Mouse (Mus musculus): ENCODE results near the gene Prr7. TPM values are rescaled to one million over a fixed set of nuclear protein-coding genes. Genes with fewer than 3 reads are reported as not detected.

Gene Prr7
- total and polyA plus RNA-seq, 3 experiments = 2.7 to 8.7 TPM; not detected in 1

GRCm38 (mm10) chr13:55474621-55475069 lies 10.6 kb downstream of the Prr7 start:
- no peak for TF ChIP-seq HCFC1 (IDR thresholded peaks at IDR 0.05; ENCODE audit: low read depth, low read length)
- no peak for TF ChIP-seq MAX (IDR thresholded peaks at IDR 0.05; ENCODE audit: low read length)
- TF ChIP-seq ETS1 (IDR thresholded peaks at IDR 0.05; ENCODE audit: low read depth, low read length) = peak; percentile 16; the same call in 1 of the 2 replicates
- TF ChIP-seq USF1 (IDR thresholded peaks at IDR 0.05; ENCODE audit: low read depth, low read length) = no peak
- peak; percentile 45; the same call in 1 of the 2 replicates for TF ChIP-seq SIN3A (IDR thresholded peaks at IDR 0.05; ENCODE audit: low read length)
- Histone ChIP-seq H3K4me1 (ENCODE audit: control insufficient read depth in 1 of 2, insufficient read depth in 2 of 2, low read length in 2 of 2) (peaks cover 4 to 15% of the 10 kb centered on the region in 2 experiments; a peak in 3 of 4 replicates), H3K27me3 (ENCODE audit: control insufficient read depth in 1 of 2, insufficient read depth in 2 of 2, low read length in 2 of 2) (no peaks in the 10 kb centered on the region)

GRCm38 (mm10) chr13:55475750-55476149 lies 11.7 kb downstream of the Prr7 start:
- TF ChIP-seq SMC3 (IDR thresholded peaks at IDR 0.05; ENCODE audit: low read depth, low read length) (no peak), USF1 (IDR thresholded peaks at IDR 0.05; ENCODE audit: low read depth, low read length) (no peak), E2F4 (IDR thresholded peaks at IDR 0.05; ENCODE audit: borderline replicate concordance, low read depth, low read length) (no peak), POLR2AphosphoS2 (IDR thresholded peaks at IDR 0.05; ENCODE audit: low read length) (no peak), CHD2 (IDR thresholded peaks at IDR 0.05; ENCODE audit: low read length) (no peak), GABPA (IDR thresholded peaks at IDR 0.05; ENCODE audit: low read depth, low read length) (no peak), MAFK (IDR thresholded peaks at IDR 0.05; ENCODE audit: borderline replicate concordance, low read depth, low read length) (no peak)
- Histone ChIP-seq H3K4me1 (ENCODE audit: control insufficient read depth in 1 of 2, insufficient read depth in 2 of 2, low read length in 2 of 2) (peaks cover 5 to 17% of the 10 kb centered on the region in 2 experiments; a peak in 3 of 4 replicates), H3K36me3 (ENCODE audit: control insufficient read depth in 1 of 2, insufficient read depth in 2 of 2, low read length in 2 of 2) (peaks cover 0 to 6% of the 10 kb centered on the region in 2 experiments; a peak in 2 of 4 replicates), H3K79me2 (ENCODE audit: control insufficient read depth, insufficient read depth, low read length, poor library complexity) (no peaks in the 10 kb centered on the region; the same call in 1 of the 2 replicates), H3K9ac (ENCODE audit: control insufficient read depth, low read depth, low read length, poor library complexity, severe bottlenecking) (no peak overlapping the region), H3K9me3 (replicated peaks; ENCODE audit: insufficient read depth, low read length) (no peaks in the 10 kb centered on the region), H3K27ac (ENCODE audit: control insufficient read depth, low read depth, low read length) (no peak overlapping the region), H3K27me3 (ENCODE audit: control insufficient read depth in 1 of 2, insufficient read depth in 2 of 2, low read length in 2 of 2) (no peaks in the 10 kb centered on the region), H3K4me3 (ENCODE audit: control insufficient read depth in 1 of 2, insufficient read depth in 1 of 2, low read depth in 2 of 2, low read length in 2 of 2) (no peak overlapping the region)
- no peak for DNase-seq (ENCODE audit: low read depth, low spot score)

More at GRCm38 (mm10) chr13:55474621-55475069, 10.6 kb downstream of the Prr7 start:
- Histone ChIP-seq H3K9me3 (replicated peaks; ENCODE audit: insufficient read depth, low read length) (no peaks in the 10 kb centered on the region), H3K27ac (ENCODE audit: control insufficient read depth, low read depth, low read length) (no peak overlapping the region), H3K4me3 (ENCODE audit: control insufficient read depth in 1 of 2, insufficient read depth in 1 of 2, low read depth in 2 of 2, low read length in 2 of 2) (no peak overlapping the region), H3K9ac (ENCODE audit: control insufficient read depth, low read depth, low read length, poor library complexity, severe bottlenecking) (no peak overlapping the region), H3K79me2 (ENCODE audit: control insufficient read depth, insufficient read depth, low read length, poor library complexity) (no peaks in the 10 kb centered on the region; the same call in 1 of the 2 replicates), H3K36me3 (ENCODE audit: control insufficient read depth in 1 of 2, insufficient read depth in 2 of 2, low read length in 2 of 2) (peaks cover 0 to 5% of the 10 kb centered on the region in 2 experiments; a peak in 2 of 4 replicates)
- DNase-seq (ENCODE audit: low read depth, low spot score) = peak; percentile 74

GRCm38 (mm10) chr13:55476256-55476655 lies 12.2 kb downstream of the Prr7 start:
- TF ChIP-seq ZMIZ1 (IDR thresholded peaks at IDR 0.05; ENCODE audit: low read depth, low read length) (no peak), MXI1 (IDR thresholded peaks at IDR 0.05; ENCODE audit: low read depth, low read length) (no peak), EP300 (IDR thresholded peaks at IDR 0.05; ENCODE audit: low read depth in 1 of 2, low read length in 2 of 2) (no peak), SIN3A (IDR thresholded peaks at IDR 0.05; ENCODE audit: low read length) (no peak), MEF2A (IDR thresholded peaks at IDR 0.05; ENCODE audit: extremely low read depth, insufficient replicate concordance, low read depth, low read length, poor library complexity, severe bottlenecking) (no peak), POLR2AphosphoS5 (IDR thresholded peaks at IDR 0.05; ENCODE audit: borderline replicate concordance, low read depth, low read length) (no peak), UBTF (IDR thresholded peaks at IDR 0.05; ENCODE audit: borderline replicate concordance, insufficient read depth, low read depth, low read length) (no peak), POLR2AphosphoS2 (IDR thresholded peaks at IDR 0.05; ENCODE audit: low read length) (no peak), ZNF384 (IDR thresholded peaks at IDR 0.05; ENCODE audit: low read depth, low read length) (no peak), SMC3 (IDR thresholded peaks at IDR 0.05; ENCODE audit: low read depth, low read length) (no peak), NRF1 (IDR thresholded peaks at IDR 0.05; ENCODE audit: insufficient read depth, low read depth, low read length, poor library complexity, severe bottlenecking) (no peak), CHD1 (IDR thresholded peaks at IDR 0.05; ENCODE audit: low read depth, low read length) (no peak), TCF12 (IDR thresholded peaks at IDR 0.05; ENCODE audit: low read depth, low read length) (no peak)
- H3K9ac ChIP-seq (ENCODE audit: control insufficient read depth, low read depth, low read length, poor library complexity, severe bottlenecking) = no peak overlapping the region
- no peak overlapping the region for H3K4me3 ChIP-seq (ENCODE audit: control insufficient read depth in 1 of 2, insufficient read depth in 1 of 2, low read depth in 2 of 2, low read length in 2 of 2)
- H3K4me1 ChIP-seq (ENCODE audit: control insufficient read depth in 1 of 2, insufficient read depth in 2 of 2, low read length in 2 of 2) = peaks cover 5 to 17% of the 10 kb centered on the region in 2 experiments; a peak in 3 of 4 replicates
- peaks cover 0 to 6% of the 10 kb centered on the region in 2 experiments; a peak in 2 of 4 replicates for H3K36me3 ChIP-seq (ENCODE audit: control insufficient read depth in 1 of 2, insufficient read depth in 2 of 2, low read length in 2 of 2)
- no peak for DNase-seq (ENCODE audit: low read depth, low spot score)
- H3K9me3 ChIP-seq (replicated peaks; ENCODE audit: insufficient read depth, low read length) = no peaks in the 10 kb centered on the region
- H3K27ac ChIP-seq (ENCODE audit: control insufficient read depth, low read depth, low read length) = no peak overlapping the region
- no peaks in the 10 kb centered on the region for H3K27me3 ChIP-seq (ENCODE audit: control insufficient read depth in 1 of 2, insufficient read depth in 2 of 2, low read length in 2 of 2)
- no peaks in the 10 kb centered on the region; the same call in 1 of the 2 replicates for H3K79me2 ChIP-seq (ENCODE audit: control insufficient read depth, insufficient read depth, low read length, poor library complexity)
